Mouse (Mus musculus): ENCODE results near the gene Scgb1c1.

Gene Scgb1c1

GRCm38 (mm10) chr7:140844905-140845665, at the start of gene Scgb1c1:
Gene Scgb1c1 (plus strand): TSS chr7:140845547.
- peak; percentile 91 for DNase-seq

GRCm38 (mm10) chr7:140797619-140798018, 47.7 kb upstream of the Scgb1c1 start:
- DNase-seq, result no peak

- no peak for DNase-seq
Observed at GRCm38 (mm10) chr7:140798212-140798611, 47.1 kb upstream of the Scgb1c1 start.

- peak; percentile 72 for DNase-seq
Observed at GRCm38 (mm10) chr7:140802629-140803028, 42.7 kb upstream of the Scgb1c1 start.

GRCm38 (mm10) chr7:140805704-140806103, 39.6 kb upstream of the Scgb1c1 start:
- peak; percentile 74 for DNase-seq

- no peak for DNase-seq
Observed at GRCm38 (mm10) chr7:140810496-140810895, 34.9 kb upstream of the Scgb1c1 start.

- DNase-seq, result no peak
Observed at GRCm38 (mm10) chr7:140811714-140812113, 33.6 kb upstream of the Scgb1c1 start.

GRCm38 (mm10) chr7:140812850-140813249, 32.5 kb upstream of the Scgb1c1 start:
- no peak for DNase-seq

GRCm38 (mm10) chr7:140820173-140820572, 25.2 kb upstream of the Scgb1c1 start:
- no peak for DNase-seq

- no peak for DNase-seq
Observed at GRCm38 (mm10) chr7:140821305-140821652, 24.1 kb upstream of the Scgb1c1 start.

GRCm38 (mm10) chr7:140821653-140822329, 23.6 kb upstream of the Scgb1c1 start, which contains the start of gene Zfp941:
Gene Zfp941 (minus strand): TSS chr7:140822178.
- DNase-seq, result peak; percentile 52

- DNase-seq, result no peak
Observed at GRCm38 (mm10) chr7:140822731-140823130, 22.6 kb upstream of the Scgb1c1 start.

GRCm38 (mm10) chr7:140828171-140828881, 17.0 kb upstream of the Scgb1c1 start:
- peak; percentile 71 for DNase-seq

GRCm38 (mm10) chr7:140831447-140831846, 13.9 kb upstream of the Scgb1c1 start:
- DNase-seq, result no peak

- DNase-seq, result no peak
Observed at GRCm38 (mm10) chr7:140833341-140833740, 12.0 kb upstream of the Scgb1c1 start.

GRCm38 (mm10) chr7:140834968-140835757, 10.2 kb upstream of the Scgb1c1 start, which contains the start of gene Urah:
Gene Urah (plus strand): TSS chr7:140835018.
- peak; percentile 40 for DNase-seq

GRCm38 (mm10) chr7:140835758-140836087, 9.6 kb upstream of the Scgb1c1 start:
- no peak for DNase-seq

GRCm38 (mm10) chr7:140836243-140837115, 8.9 kb upstream of the Scgb1c1 start:
- DNase-seq, result no peak

GRCm38 (mm10) chr7:140839556-140839955, 5.8 kb upstream of the Scgb1c1 start:
- DNase-seq, result no peak

- no peak for DNase-seq
Observed at GRCm38 (mm10) chr7:140840750-140841735, 4.3 kb upstream of the Scgb1c1 start.

GRCm38 (mm10) chr7:140843806-140844205, 1.5 kb upstream of the Scgb1c1 start:
- no peak for DNase-seq

Data from kidney, adult 18-20 months (tissue).